Comparison of ENCODE assay signal across 8 mouse cellular contexts in genomic region chr7:125471991-125472741, GRCm38 (mm10). TPM values are rescaled to one million over a fixed set of nuclear protein-coding genes. Genes with fewer than 3 reads are reported as not detected.
A peak's percentile ranks its signal among the peaks of the same experiment; 100 is the strongest.
DNase-seq lines count a peak whose midpoint lies in the region; ATAC-seq lines count a peak whose summit lies in the region.

No protein-coding gene starts in this region.

- H3K4me1 ChIP-seq in megakaryocyte, embryonic 14.5 days: peaks cover 72% of the 10 kb centered on the region

- peaks cover 82% of the 10 kb centered on the region for H3K36me3 ChIP-seq in megakaryocyte, embryonic 14.5 days (replicated peaks; ENCODE audit: low read length)

- peak; percentile 85 for DNase-seq in ZHBTc4 (ENCODE audit: low read depth, low spot score)
- peak; percentile 46 to 58 for DNase-seq in gastrocnemius, adult 8-10 months (ENCODE audit: low spot score in 2 of 2)
- DNase-seq in hindlimb bud, embryonic 11.5 days (ENCODE audit: extremely low spot score, low read depth, low spot score): peak; percentile 50
- peak; percentile 52 to 61 for DNase-seq in left cerebral cortex, adult 8-10 months (ENCODE audit: low spot score in 2 of 2)
- peak; percentile 79 to 88 for DNase-seq in right cerebral cortex, postnatal 10 days (ENCODE audit: low spot score in 2 of 2)
- DNase-seq in urinary bladder, postnatal 14 days (ENCODE audit: low spot score): peak; percentile 77

- no peaks in the 10 kb centered on the region for H3K27me3 ChIP-seq in megakaryocyte, embryonic 14.5 days (replicated peaks)

- peak overlapping the region; percentile 86 for H3K4me3 ChIP-seq in megakaryocyte, embryonic 14.5 days (replicated peaks)

- no peaks in the 10 kb centered on the region for H3K9me3 ChIP-seq in megakaryocyte, embryonic 14.5 days

- ATAC-seq in common myeloid progenitor, adult 5-6 weeks (replicated peaks; ENCODE audit: low read depth, poor library complexity, severe bottlenecking): peak; percentile 81

RNA-seq across cellular contexts. Expression of gene Nsmce1, which starts 19.2 kb away (rescaled TPM):
- 75.2 and 99.7 TPM in 2 replicates for total RNA-seq in common myeloid progenitor, adult 5-6 weeks (2017)
- total RNA-seq in gastrocnemius, adult 8-10 months (2022): 10 to 100 TPM in 3 of 4 experiments, 1 to 10 TPM in 1; 10.0 to 10.9 (median 10.3) TPM
- total RNA-seq in left cerebral cortex, adult 8-10 months (2022): 10 to 100 TPM; 15.0 to 17.3 (median 16.7) TPM
- 6.5 and 12.8 TPM in 2 replicates for polyA plus RNA-seq in megakaryocyte, embryonic 14.5 days (2012; ENCODE audit: insufficient read depth, low replicate concordance)

RNA-seq across cellular contexts. Expression of gene Kdm8, which starts 27.7 kb away (rescaled TPM):
- 6.1 and 6.9 TPM in 2 replicates for total RNA-seq in common myeloid progenitor, adult 5-6 weeks (2017)
- total RNA-seq in gastrocnemius, adult 8-10 months (2022): 1 to 10 TPM; 6.4 to 7.6 (median 6.7) TPM
- 1 to 10 TPM; 4.7 to 5.4 (median 5.3) TPM for total RNA-seq in left cerebral cortex, adult 8-10 months (2022)
- 0.54 and 2.6 TPM in 2 replicates for polyA plus RNA-seq in megakaryocyte, embryonic 14.5 days (2012; ENCODE audit: insufficient read depth, low replicate concordance)

Comparison
In these comparisons a context has a peak if more than half of its experiments do, and no peak if none do; other contexts are left out.
1. Peak in every context shown above with its lines: DNase-seq, ATAC-seq and H3K4me3 ChIP-seq.